Mouse (Mus musculus) C2C12 (cell line): ENCODE measurements around the gene Trp73.

ENCODE experiments used
- CEBPB ChIP-seq: IDR thresholded peaks from one replicate; pipeline ENCODE4 v1.6.1; 2011; ENCODE audit warnings: low read depth, mild to moderate bottlenecking, control low read depth, moderate library complexity
- CTCF ChIP-seq: IDR thresholded peaks from one replicate; pipeline ENCODE4 v1.5.1; 2011; ENCODE audit not compliant: control insufficient read depth, insufficient read depth, insufficient read length
- FOSL1 ChIP-seq: IDR thresholded peaks from one replicate; pipeline ENCODE4 v1.8.0; 2011; ENCODE audit warnings: mild to moderate bottlenecking, low read length; ENCODE audit not compliant: poor library complexity, insufficient read depth, severe bottlenecking
- MAX ChIP-seq: IDR thresholded peaks from one replicate; pipeline ENCODE4 v1.6.1; 2011; ENCODE audit warnings: mild to moderate bottlenecking, control low read depth
- MYOD1 ChIP-seq: IDR thresholded peaks from one replicate; pipeline ENCODE4 v1.6.1; 2011; ENCODE audit warnings: low read depth; ENCODE audit not compliant: control insufficient read depth, insufficient read length
- MYOG ChIP-seq: IDR thresholded peaks from one replicate; pipeline ENCODE4 v1.6.1; 2011; ENCODE audit not compliant: control insufficient read depth, insufficient read length; ENCODE audit errors: extremely low read depth
- USF1 ChIP-seq: IDR thresholded peaks from one replicate; pipeline ENCODE4 v1.6.1; 2011; ENCODE audit warnings: low read depth, mild to moderate bottlenecking, control low read depth, moderate library complexity

- no peak for TF ChIP-seq CTCF
- no peak for TF ChIP-seq MAX
- no peak for TF ChIP-seq MYOD1
- TF ChIP-seq USF1 = no peak
- no peak for TF ChIP-seq CEBPB
- no peak for TF ChIP-seq MYOG
- no peak for TF ChIP-seq FOSL1
These were observed 102.9 kb downstream of the Trp73 start for GRCm38 (mm10) chr4:154037123-154037522.
